Mouse (Mus musculus) intestine, postnatal 0 days (tissue): ENCODE results near the gene Gpr18. TPM values are rescaled to one million over a fixed set of nuclear protein-coding genes. Genes with fewer than 3 reads are reported as not detected.
A peak's percentile ranks its signal among the peaks of the same experiment; 100 is the strongest.

Source experiments
- ATAC-seq: fragments of 200-750 bp; cut with Nextera tagmentation; 2 replicates; pipeline ENCODE4 v1.8.0; 2017; ENCODE audit warnings: mild to moderate bottlenecking, moderate TSS enrichment, moderate library complexity
- H3K27ac ChIP-seq: fragments of 300-500 bp; sonication (generic); 2 replicates; pipeline ENCODE4 v1.5.1; 2014; ENCODE audit warnings: mild to moderate bottlenecking, low read depth, low read length, moderate library complexity
- H3K27me3 ChIP-seq: fragments of 300-500 bp; sonication (generic); replicated peaks from 2 replicates; pipeline ENCODE4 v1.6.1; 2014; ENCODE audit warnings: low read length, mixed read lengths; ENCODE audit not compliant: control insufficient read depth, insufficient read depth
- H3K36me3 ChIP-seq: fragments of 300-500 bp; sonication (generic); 2 replicates; pipeline ENCODE4 v1.6.1; 2014; ENCODE audit warnings: mild to moderate bottlenecking, moderate library complexity; ENCODE audit not compliant: control insufficient read depth, insufficient read depth
- H3K4me1 ChIP-seq: fragments of 300-500 bp; sonication (generic); replicated peaks from 2 replicates; pipeline ENCODE4 v1.6.1; 2014; ENCODE audit warnings: antibody characterized with exemption, low read length, mixed read lengths; ENCODE audit not compliant: control insufficient read depth, insufficient read depth
- H3K4me2 ChIP-seq: fragments of 300-500 bp; sonication (generic); replicated peaks from 2 replicates; pipeline ENCODE4 v1.6.1; 2014; ENCODE audit warnings: low read depth, mild to moderate bottlenecking, moderate library complexity
- H3K4me3 ChIP-seq: fragments of 300-500 bp; sonication (generic); 2 replicates; pipeline ENCODE4 v1.5.1; 2014; ENCODE audit warnings: low read depth, low read length
- H3K9ac ChIP-seq: fragments of 300-500 bp; sonication (generic); 2 replicates; pipeline ENCODE4 v1.6.1; 2014; ENCODE audit warnings: mild to moderate bottlenecking, low read depth, low read length
- H3K9me3 ChIP-seq: fragments of 300-500 bp; sonication (generic); 2 replicates; pipeline ENCODE4 v1.6.1; 2016; ENCODE audit warnings: mixed run types; ENCODE audit not compliant: control insufficient read depth
- CTCF ChIP-seq: sonication (generic); IDR thresholded peaks from 2 replicates; pipeline ENCODE4 v1.5.1; 2016; ENCODE audit warnings: low read depth, mild to moderate bottlenecking, control low read depth, antibody characterized with exemption, moderate library complexity
- WGBS: fragments of 180-500 bp; shearing (Covaris S2); extraction: QIAGEN DNeasy Blood & Tissue Kit; methylation state at CpG from one replicate; pipeline ENCODE4 v1.1.7; 2014; 5-methylcytosine and 5-hydroxymethylcytosine counted together
- polyA plus RNA-seq: library from polyadenylated mRNA; unstranded; fragments of >200 nt; fragmentation: Nextera tagmentation; extraction: Ambion mirVana; gene quantifications from 2 replicates; pipeline ENCODE4 v1.2.1, GENCODE M21; 2015

Gene Gpr18
- polyA plus RNA-seq, 1 experiment from 2014 or later, result 0.10 TPM

DNA sequence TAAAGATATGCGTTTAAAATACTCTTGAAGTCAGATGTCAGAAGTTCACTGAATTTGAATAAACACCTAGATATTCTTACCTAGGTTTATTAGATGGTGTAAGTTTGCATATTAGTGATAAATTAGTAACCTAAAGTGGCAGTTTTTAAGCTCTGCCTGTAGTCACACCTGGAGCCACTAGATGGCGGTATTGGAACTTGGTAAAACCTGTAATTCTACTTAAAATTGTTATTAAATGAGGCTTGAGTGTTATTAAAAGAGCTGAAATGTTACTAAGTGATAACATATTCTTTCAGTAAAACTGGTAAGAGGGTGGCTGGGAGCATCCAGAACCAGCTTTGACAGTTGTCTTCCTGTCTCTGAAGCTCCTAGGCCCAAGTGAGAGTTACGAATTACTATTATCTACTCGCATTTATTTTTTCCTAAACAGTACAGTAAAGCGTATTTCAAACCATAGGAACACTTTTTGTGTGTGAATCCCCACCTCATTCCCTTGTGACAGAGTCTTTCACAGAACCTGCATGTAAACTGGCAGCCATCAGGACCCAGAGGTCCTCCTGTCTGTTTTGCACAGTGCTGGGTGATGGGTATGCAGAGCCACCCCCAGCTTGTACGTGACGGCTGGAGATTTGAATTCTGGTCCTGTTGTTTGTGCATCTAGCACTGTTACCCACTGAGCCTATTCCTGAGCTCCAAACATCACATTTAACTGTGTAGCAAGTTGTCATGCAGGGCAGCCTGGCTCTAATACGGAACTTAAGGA, 13.0 kb upstream of the Gpr18 start:
- TF ChIP-seq CTCF, result peak; percentile 81
- no peak overlapping the region for H3K27ac ChIP-seq
- no peak overlapping the region for H3K4me3 ChIP-seq
- peaks cover 5% of the 10 kb centered on the region; the same call in 1 of the 2 replicates for H3K36me3 ChIP-seq
- no peaks in the 10 kb centered on the region for H3K9me3 ChIP-seq
- no peaks in the 10 kb centered on the region for H3K4me1 ChIP-seq
- no peak overlapping the region for H3K4me2 ChIP-seq
- ATAC-seq, result no peak
- WGBS, result 63% methylated on average over 8 of the region's 8 CpGs
- H3K9ac ChIP-seq, result no peak overlapping the region
- H3K27me3 ChIP-seq, result no peaks in the 10 kb centered on the region

DNA sequence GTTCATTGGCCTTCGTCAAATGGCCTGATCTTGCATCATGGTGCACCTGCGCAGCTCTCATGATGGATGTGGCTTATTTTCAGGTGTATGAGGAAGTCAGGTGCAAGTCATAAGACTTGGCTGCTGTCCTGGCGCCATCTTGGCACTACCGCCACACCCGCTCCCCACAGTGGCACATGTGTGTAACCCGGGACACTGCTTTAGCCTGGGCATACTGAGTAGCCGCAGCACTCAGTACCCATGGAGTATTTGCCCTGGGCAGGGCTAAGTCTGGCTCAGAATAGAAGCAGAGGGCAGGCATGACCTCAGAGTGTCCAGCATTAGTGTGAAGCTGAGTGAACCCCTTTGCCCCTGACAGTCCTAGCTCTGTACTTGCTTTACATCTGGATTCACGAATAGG, 11.9 kb upstream of the Gpr18 start:
- Histone ChIP-seq H3K27ac (no peak overlapping the region; the same call in 1 of the 2 replicates), H3K27me3 (no peaks in the 10 kb centered on the region), H3K9ac (no peak overlapping the region), H3K36me3 (no peaks in the 10 kb centered on the region; the same call in 1 of the 2 replicates), H3K4me3 (no peak overlapping the region), H3K4me1 (no peaks in the 10 kb centered on the region), H3K4me2 (no peak overlapping the region), H3K9me3 (no peaks in the 10 kb centered on the region)
- 94% methylated on average over 8 of the region's 8 CpGs for WGBS
- TF ChIP-seq CTCF, result no peak
- ATAC-seq, result no peak

DNA sequence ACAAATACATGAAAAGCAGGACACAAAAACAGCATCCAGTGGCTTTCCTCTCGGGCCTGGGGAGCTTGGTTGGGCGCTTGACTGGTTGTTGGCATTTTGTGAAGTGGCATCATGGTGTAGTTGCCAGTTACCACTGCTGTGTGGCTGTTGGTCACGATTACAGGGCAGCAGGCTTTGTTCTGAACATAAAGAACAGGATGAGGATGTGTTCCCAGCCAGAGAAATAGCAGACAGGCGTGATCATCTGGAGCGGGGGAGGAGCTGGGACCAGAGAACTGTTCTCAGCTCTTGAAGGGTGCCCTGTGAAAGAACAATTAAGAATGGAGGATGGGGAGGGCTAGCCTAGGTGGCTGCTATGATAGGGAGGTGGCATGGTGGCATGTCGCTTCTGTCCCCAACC, 11.3 kb upstream of the Gpr18 start:
- Histone ChIP-seq H3K4me1 (no peaks in the 10 kb centered on the region), H3K4me2 (no peak overlapping the region), H3K9me3 (no peaks in the 10 kb centered on the region), H3K27ac (no peak overlapping the region), H3K9ac (no peak overlapping the region), H3K4me3 (no peak overlapping the region), H3K27me3 (no peaks in the 10 kb centered on the region), H3K36me3 (no peaks in the 10 kb centered on the region; the same call in 1 of the 2 replicates)
- WGBS, result 88% methylated on average over 6 of the region's 6 CpGs
- TF ChIP-seq CTCF, result no peak
- no peak for ATAC-seq

DNA sequence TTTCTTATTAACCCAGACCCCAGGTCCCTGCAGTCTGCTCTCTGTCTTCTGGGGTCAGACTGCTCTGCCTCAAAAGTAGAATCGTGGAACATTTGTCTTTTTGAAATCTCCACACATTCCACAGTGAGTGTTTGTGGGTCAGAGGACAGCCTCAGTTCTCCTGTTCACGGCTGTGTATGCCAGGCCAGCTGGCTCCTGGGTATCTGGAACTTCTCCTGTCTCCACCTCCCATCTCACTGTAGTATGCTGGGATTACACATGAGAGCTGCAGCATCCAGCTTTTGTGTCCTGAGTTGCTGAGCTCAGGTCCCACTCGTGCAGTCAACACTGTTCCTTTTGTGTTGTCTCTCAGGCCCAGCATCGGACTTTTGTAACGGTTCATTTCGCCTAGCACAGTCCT, 9.3 kb upstream of the Gpr18 start:
- H3K9me3 ChIP-seq, result no peaks in the 10 kb centered on the region
- H3K9ac ChIP-seq, result no peak overlapping the region
- H3K4me2 ChIP-seq, result no peak overlapping the region
- H3K27ac ChIP-seq, result no peak overlapping the region
- no peak overlapping the region for H3K4me3 ChIP-seq
- no peaks in the 10 kb centered on the region for H3K27me3 ChIP-seq
- TF ChIP-seq CTCF, result no peak
- WGBS, result 63% methylated on average over 6 of the region's 6 CpGs
- ATAC-seq, result no peak
- H3K4me1 ChIP-seq, result no peaks in the 10 kb centered on the region
- no peaks in the 10 kb centered on the region; the same call in 1 of the 2 replicates for H3K36me3 ChIP-seq

DNA sequence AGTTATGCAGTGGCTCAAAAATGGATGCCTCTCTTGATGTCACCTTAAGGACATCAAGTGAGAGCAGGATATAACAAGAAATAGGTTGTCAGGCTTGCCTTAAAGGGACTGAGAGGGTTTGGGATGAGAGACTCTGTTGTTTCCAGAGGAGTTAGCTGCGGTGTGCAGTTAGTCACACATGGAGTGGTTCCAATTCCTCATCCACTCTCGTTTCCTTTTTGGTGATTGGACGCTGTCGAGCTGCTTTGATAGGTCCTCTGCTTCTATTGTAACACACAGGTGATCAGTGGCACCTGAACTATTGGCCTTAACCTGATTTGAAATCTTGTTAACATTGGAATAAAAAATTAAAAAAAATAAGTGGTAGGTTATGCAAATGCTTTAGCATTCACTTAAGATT, 7.2 kb upstream of the Gpr18 start:
- Histone ChIP-seq H3K4me2 (no peak overlapping the region), H3K27me3 (no peaks in the 10 kb centered on the region), H3K9ac (no peak overlapping the region), H3K36me3 (no peaks in the 10 kb centered on the region; the same call in 1 of the 2 replicates), H3K4me1 (no peaks in the 10 kb centered on the region), H3K4me3 (no peak overlapping the region), H3K9me3 (no peaks in the 10 kb centered on the region), H3K27ac (no peak overlapping the region; the same call in 1 of the 2 replicates)
- no peak for TF ChIP-seq CTCF
- ATAC-seq, result no peak
- WGBS, result 78% methylated on average over 4 of the region's 4 CpGs

DNA sequence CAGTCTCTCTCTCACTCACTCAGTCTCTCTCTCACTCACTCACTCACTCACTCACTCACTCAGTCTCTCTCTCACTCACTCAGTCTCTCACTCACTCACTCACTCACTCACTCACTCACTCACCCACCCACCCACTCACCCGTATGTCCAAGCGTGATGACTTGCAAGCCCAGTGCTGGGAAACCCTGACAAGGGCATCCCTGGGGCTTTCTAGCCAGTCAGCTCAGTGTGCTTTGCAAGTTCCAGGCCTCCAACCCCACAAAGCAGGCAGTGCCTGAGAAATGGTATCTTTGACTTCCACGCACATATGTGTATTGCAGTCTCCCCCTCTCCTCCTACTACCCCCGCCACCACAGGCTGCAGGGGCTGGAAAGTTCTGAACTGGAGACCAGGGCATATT, 6.4 kb upstream of the Gpr18 start:
- H3K9me3 ChIP-seq, result no peaks in the 10 kb centered on the region
- H3K4me1 ChIP-seq, result no peaks in the 10 kb centered on the region
- no peaks in the 10 kb centered on the region for H3K27me3 ChIP-seq
- no peak for ATAC-seq
- no peaks in the 10 kb centered on the region; the same call in 1 of the 2 replicates for H3K36me3 ChIP-seq
- TF ChIP-seq CTCF, result no peak
- 91% methylated on average over 4 of the region's 4 CpGs for WGBS
- H3K4me3 ChIP-seq, result no peak overlapping the region
- H3K27ac ChIP-seq, result no peak overlapping the region
- H3K4me2 ChIP-seq, result no peak overlapping the region
- H3K9ac ChIP-seq, result no peak overlapping the region
